Mouse (Mus musculus): ENCODE measurements around the gene Meiob. TPM values are rescaled to one million over a fixed set of nuclear protein-coding genes. Genes with fewer than 3 reads are reported as not detected.

The Meiob gene
- total RNA-seq, 2 experiments from 2014 or later, result not detected

Other genes starting within 250 kb of the Meiob start
- gene Tsc2, start 171.7 kb upstream of the Meiob start, total RNA-seq (2021), result 100 to 1,000 TPM in 1 of 2 experiments, 10 to 100 TPM in 1; 93.9 to 101 TPM
- 1 to 10 TPM; 2.8 to 3.4 TPM for gene Nthl1, start 171.6 kb upstream of the Meiob start, total RNA-seq (2021)
- 100 to 1,000 TPM in 1 of 2 experiments, 10 to 100 TPM in 1; 96.0 to 135 TPM for gene Slc9a3r2, start 154.0 kb upstream of the Meiob start, total RNA-seq (2021)
- not detected for gene Npw, start 145.8 kb upstream of the Meiob start, total RNA-seq (2021)
- 10 to 100 TPM; 17.5 to 17.9 TPM for gene Zfp598, start 134.6 kb upstream of the Meiob start, total RNA-seq (2021)
- not detected for gene Syngr3, start 114.3 kb upstream of the Meiob start, total RNA-seq (2021)
- gene Gfer, start 108.1 kb upstream of the Meiob start, total RNA-seq (2021), result 10 to 100 TPM; 21.9 to 22.1 TPM
- under 1 TPM; 0.50 to 0.55 TPM for gene Noxo1, start 108.1 kb upstream of the Meiob start, total RNA-seq (2021)
- 10 to 100 TPM; 16.0 to 16.9 TPM for gene Tbl3, start 96.6 kb upstream of the Meiob start, total RNA-seq (2021)
- gene Rnf151, start 86.2 kb upstream of the Meiob start, total RNA-seq (2021), result not detected
- gene Rps2, start 86.2 kb upstream of the Meiob start, total RNA-seq (2021), result 100 to 1,000 TPM; 745 to 758 TPM
- gene Ndufb10, start 79.8 kb upstream of the Meiob start, total RNA-seq (2021), result 1,000 to 10,000 TPM; 1,080 to 1,118 TPM
- 100 to 1,000 TPM; 375 to 390 TPM for gene Rpl3l, start 76.5 kb upstream of the Meiob start, total RNA-seq (2021)
- gene Msrb1, start 67.6 kb upstream of the Meiob start, total RNA-seq (2021), result 100 to 1,000 TPM; 191 to 194 TPM
- gene Hs3st6, start 51.3 kb upstream of the Meiob start, total RNA-seq (2021), result not detected
- gene Hagh, start 35.9 kb downstream of the Meiob start, total RNA-seq (2021), result 100 to 1,000 TPM in 1 of 2 experiments, 10 to 100 TPM in 1; 97.1 to 108 TPM
- 10 to 100 TPM; 88.1 to 88.6 TPM for gene Fahd1, start 46.1 kb downstream of the Meiob start, total RNA-seq (2021)
- gene Igfals, start 61.7 kb downstream of the Meiob start, total RNA-seq (2021), result 1 to 10 TPM; 6.9 TPM
- gene Nubp2, start 82.1 kb downstream of the Meiob start, total RNA-seq (2021), result 10 to 100 TPM; 18.2 to 19.4 TPM
- gene Spsb3, start 82.4 kb downstream of the Meiob start, total RNA-seq (2021), result 10 to 100 TPM; 33.4 to 36.3 TPM
- gene Eme2, start 90.8 kb downstream of the Meiob start, total RNA-seq (2021), result 10 to 100 TPM; 17.8 to 19.9 TPM
- gene Mrps34, start 90.8 kb downstream of the Meiob start, total RNA-seq (2021), result 100 to 1,000 TPM; 110 to 111 TPM
- 10 to 100 TPM; 33.9 to 35.6 TPM for gene Nme3, start 92.2 kb downstream of the Meiob start, total RNA-seq (2021)
- gene Mapk8ip3, start 132.7 kb downstream of the Meiob start, total RNA-seq (2021), result 10 to 100 TPM; 65.1 to 70.2 TPM
- gene Jpt2, start 156.4 kb downstream of the Meiob start, total RNA-seq (2021), result 1 to 10 TPM; 8.4 to 8.6 TPM
- 10 to 100 TPM; 10.8 to 13.3 TPM for gene Cramp1l, start 211.5 kb downstream of the Meiob start, total RNA-seq (2021)
- 1 to 10 TPM; 4.9 to 6.6 TPM for gene Ift140, start 211.8 kb downstream of the Meiob start, total RNA-seq (2021)

Measured in heart, postnatal 25 days (tissue).